Mouse (Mus musculus): ENCODE results near the gene Fpr2.
"Not testable (repeated sequence)": the region's sequence is repeated elsewhere in the genome, so short reads cannot be mapped to it uniquely, and the experiment has no call there.

Fpr2 gene

GRCm38 (mm10) chr17:17887774-17888248 lies at the start of gene Fpr2, which contains the start of gene Fpr3:
Gene Fpr2 (plus strand): TSS chr17:17887824.
Gene Fpr3 (plus strand): TSS chr17:17887852.
- no peak for DNase-seq (ENCODE audit: low read depth)

- peak; percentile 91 for DNase-seq (ENCODE audit: low read depth)
These were observed 49.5 kb upstream of the Fpr2 start for GRCm38 (mm10) chr17:17837919-17838701.

- no peak for DNase-seq (ENCODE audit: low read depth)
These were observed 48.3 kb upstream of the Fpr2 start for GRCm38 (mm10) chr17:17839276-17839675.

GRCm38 (mm10) chr17:17840796-17841195 lies 46.8 kb upstream of the Fpr2 start:
- DNase-seq (ENCODE audit: low read depth), result peak; percentile 41

- DNase-seq (ENCODE audit: low read depth), result no peak
These were observed 43.9 kb upstream of the Fpr2 start for GRCm38 (mm10) chr17:17843534-17844261.

- not testable (repeated sequence) for DNase-seq (ENCODE audit: low read depth)
These were observed 43.0 kb upstream of the Fpr2 start for GRCm38 (mm10) chr17:17844606-17845005.

GRCm38 (mm10) chr17:17845187-17846027 lies 42.2 kb upstream of the Fpr2 start:
- peak; percentile 33 for DNase-seq (ENCODE audit: low read depth)

GRCm38 (mm10) chr17:17848988-17849387 lies 38.6 kb upstream of the Fpr2 start:
- DNase-seq (ENCODE audit: low read depth), result no peak

- no peak for DNase-seq (ENCODE audit: low read depth)
These were observed 37.5 kb upstream of the Fpr2 start for GRCm38 (mm10) chr17:17849906-17850712.

- no peak for DNase-seq (ENCODE audit: low read depth)
These were observed 32.4 kb upstream of the Fpr2 start, which contains the start of gene Has1 for GRCm38 (mm10) chr17:17855064-17855838. Gene Has1 (minus strand): TSS chr17:17855205.

- DNase-seq (ENCODE audit: low read depth), result no peak
These were observed 31.0 kb upstream of the Fpr2 start for GRCm38 (mm10) chr17:17856612-17857011.

GRCm38 (mm10) chr17:17857446-17857845 lies 30.2 kb upstream of the Fpr2 start:
- DNase-seq (ENCODE audit: low read depth), result no peak

- no peak for DNase-seq (ENCODE audit: low read depth)
These were observed 27.5 kb upstream of the Fpr2 start for GRCm38 (mm10) chr17:17860110-17860509.

GRCm38 (mm10) chr17:17862360-17862759 lies 25.3 kb upstream of the Fpr2 start:
- DNase-seq (ENCODE audit: low read depth), result no peak

GRCm38 (mm10) chr17:17865168-17865567 lies 22.5 kb upstream of the Fpr2 start:
- no peak for DNase-seq (ENCODE audit: low read depth)

- DNase-seq (ENCODE audit: low read depth), result no peak
These were observed 20.7 kb upstream of the Fpr2 start for GRCm38 (mm10) chr17:17866801-17867469.

GRCm38 (mm10) chr17:17870892-17871550 lies 16.6 kb upstream of the Fpr2 start:
- DNase-seq (ENCODE audit: low read depth), result no peak

GRCm38 (mm10) chr17:17871697-17872096 lies 15.9 kb upstream of the Fpr2 start:
- no peak for DNase-seq (ENCODE audit: low read depth)

- DNase-seq (ENCODE audit: low read depth), result no peak
These were observed 8.3 kb upstream of the Fpr2 start for GRCm38 (mm10) chr17:17879347-17879746.

Measured in fibroblast of lung, adult 2 months (primary cell).